Mouse (Mus musculus) thymus, adult 2 months (tissue): ENCODE data around the gene Dglucy. TPM values are rescaled to one million over a fixed set of nuclear protein-coding genes. Genes with fewer than 3 reads are reported as not detected.

Source experiments
- DNase-seq: peaks from one replicate; pipeline ENCODE4 v3.0.0; 2021
- H3K27ac ChIP-seq: fragments of 200-500 bp; 2 replicates; pipeline ENCODE4 v1.5.1; 2012; ENCODE audit warnings: low read length, control low read depth; ENCODE audit not compliant: control insufficient read depth, insufficient read depth
- H3K27me3 ChIP-seq: fragments of 200-500 bp; 2 replicates; pipeline ENCODE4 v1.6.1; 2012; ENCODE audit warnings: mild to moderate bottlenecking, low read length, moderate library complexity, mixed read lengths; ENCODE audit not compliant: control insufficient read depth, insufficient read depth
- H3K36me3 ChIP-seq: fragments of 200-500 bp; 2 replicates; pipeline ENCODE4 v1.6.1; 2012; ENCODE audit warnings: mild to moderate bottlenecking, low read length, moderate library complexity; ENCODE audit not compliant: control insufficient read depth, insufficient read depth
- H3K4me1 ChIP-seq: fragments of 200-500 bp; replicated peaks from 2 replicates; pipeline ENCODE4 v1.6.1; 2012; ENCODE audit warnings: low read length; ENCODE audit not compliant: control insufficient read depth, insufficient read depth
- H3K4me3 ChIP-seq: fragments of 200-500 bp; 2 replicates; pipeline ENCODE4 v1.5.1; 2012; ENCODE audit warnings: mild to moderate bottlenecking, low read length, control low read depth, moderate library complexity; ENCODE audit not compliant: control insufficient read depth, insufficient read depth
- CTCF ChIP-seq: fragments of 200-500 bp; IDR thresholded peaks from 2 replicates; pipeline ENCODE4 v1.5.1; 2012; ENCODE audit warnings: mild to moderate bottlenecking, control low read depth, low read length, moderate library complexity, borderline replicate concordance; ENCODE audit not compliant: control insufficient read depth, poor library complexity, insufficient read depth; ENCODE audit errors: extremely low read depth
- POLR2A ChIP-seq: fragments of 200-500 bp; IDR thresholded peaks from 2 replicates; pipeline ENCODE4 v1.6.1; 2012; ENCODE audit warnings: mild to moderate bottlenecking, low read length, control low read depth, moderate library complexity; ENCODE audit not compliant: control insufficient read depth, poor library complexity, insufficient read depth; ENCODE audit errors: extremely low read depth
- WGBS: fragments of 180-500 bp; shearing (Covaris S2); methylation state at CpG from one replicate; pipeline ENCODE4 v1.1.7; 2018; 5-methylcytosine and 5-hydroxymethylcytosine counted together
- polyA plus RNA-seq: library from polyadenylated mRNA; depleted of rRNA; stranded (reverse); fragments of >200 nt; gene quantifications from 2 replicates; pipeline ENCODE4 v1.2.3, GENCODE M21; 2012; rRNA removed

Gene Dglucy
- 5.9 and 8.6 TPM in 2 replicates for polyA plus RNA-seq

DNA sequence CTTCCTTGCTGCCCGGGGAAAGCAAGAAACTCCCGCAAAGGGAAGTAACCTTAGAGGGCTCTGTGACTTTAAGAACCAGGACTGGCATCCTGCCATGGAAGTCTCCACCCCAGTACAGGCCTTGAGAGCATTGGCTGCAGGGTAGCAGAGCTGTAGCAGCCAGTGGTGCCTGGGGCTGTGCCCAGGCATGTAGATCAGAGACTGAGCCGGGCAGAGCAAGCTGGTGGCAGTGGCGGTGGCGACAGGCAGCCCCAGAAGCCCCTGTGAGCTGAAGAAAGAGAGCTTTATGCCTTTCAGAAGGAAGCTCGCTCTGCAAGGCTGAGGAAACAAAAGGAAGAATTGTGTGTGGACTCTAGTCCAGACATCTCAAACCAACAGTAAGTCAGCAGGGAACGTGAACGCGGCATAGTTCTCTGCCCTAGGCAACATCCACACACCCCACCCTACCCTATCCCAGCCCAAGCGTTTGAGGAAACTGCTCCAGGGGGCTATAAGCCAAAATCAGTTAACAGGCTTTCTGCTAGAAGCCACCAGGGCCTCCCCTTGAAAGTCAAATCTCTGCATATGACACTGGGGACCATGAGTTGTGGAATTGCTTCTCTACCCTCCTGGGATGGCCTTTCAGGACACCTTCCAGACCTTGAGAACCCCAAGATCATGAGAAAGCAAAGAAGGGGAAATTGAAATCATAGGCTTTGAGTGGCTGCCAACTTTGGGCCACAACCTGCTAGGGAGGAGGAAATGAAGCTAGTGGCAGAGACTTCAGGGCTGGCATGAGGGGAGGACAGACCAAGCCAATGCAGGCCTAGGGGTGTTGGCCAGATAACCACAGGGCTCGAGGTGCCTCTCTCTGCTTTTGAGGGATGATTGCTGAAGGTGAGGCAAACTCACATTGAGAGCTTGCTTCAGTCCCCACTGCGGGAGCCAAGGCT is at the start of gene Dglucy:
TSS of gene Dglucy (plus strand) at position 124 of the 932 bp plus-strand sequence.
- H3K27me3 ChIP-seq: no peaks in the 10 kb centered on the region
- H3K4me1 ChIP-seq: peaks cover 27% of the 10 kb centered on the region
- H3K27ac ChIP-seq: peak within 1 kb of the TSS; percentile 58
- H3K4me3 ChIP-seq: peak within 1 kb of the TSS; percentile 35
- 6% methylated on average over 12 of the region's 12 CpGs for WGBS
- TF ChIP-seq CTCF: no peak
- TF ChIP-seq POLR2A: peak; percentile 82
- no peaks in the 10 kb centered on the region for H3K36me3 ChIP-seq
- peak; percentile 61 for DNase-seq

DNA sequence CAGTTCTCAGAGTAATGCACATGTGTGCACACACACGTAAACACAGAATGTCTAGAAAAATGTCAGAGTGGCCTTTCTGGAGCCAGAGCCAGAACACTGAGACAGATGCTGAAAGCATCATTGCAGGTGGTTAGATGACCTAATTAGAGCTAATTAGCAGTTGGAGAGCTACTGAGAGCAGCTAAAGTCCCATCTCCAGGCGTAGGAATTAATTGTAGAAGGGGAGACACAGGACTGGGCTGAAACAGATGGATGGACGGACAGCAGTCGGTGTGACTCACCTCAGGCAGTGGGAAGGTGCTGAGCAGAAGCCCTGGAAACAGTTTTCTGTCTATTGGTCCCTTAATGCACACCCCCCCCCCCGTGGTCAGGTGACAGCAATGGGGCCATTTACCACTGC is 43.7 kb upstream of the Dglucy start:
- 88% methylated on average over 5 of the region's 5 CpGs for WGBS

DNA sequence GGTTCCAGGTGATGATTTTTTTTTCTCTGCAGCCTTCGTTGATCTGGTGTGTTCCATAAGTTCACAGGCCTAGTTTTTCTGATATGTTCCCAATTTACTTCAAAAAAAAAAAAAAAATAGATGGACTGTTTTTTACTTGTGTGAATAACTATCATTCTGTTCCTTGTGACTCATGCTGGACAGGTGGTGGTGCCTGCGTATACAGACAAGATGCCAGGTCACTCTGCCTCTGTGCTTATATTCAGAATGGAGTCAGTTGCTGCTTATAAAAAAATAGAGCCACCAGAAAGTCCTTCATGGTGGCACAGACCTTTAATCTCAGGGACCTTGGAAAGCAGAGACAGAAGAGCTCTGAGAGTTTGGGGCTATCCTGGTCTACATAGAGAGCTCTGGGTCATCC is 43.3 kb upstream of the Dglucy start:
- DNase-seq: no peak
- 0 out of 2 replicates have a peak, but pooled peaks cover 3% of the 10 kb centered on the region for H3K4me1 ChIP-seq
- no peak overlapping the region for H3K4me3 ChIP-seq
- H3K27me3 ChIP-seq: no peaks in the 10 kb centered on the region
- no peak overlapping the region for H3K27ac ChIP-seq
- H3K36me3 ChIP-seq: no peaks in the 10 kb centered on the region
- WGBS: 96% methylated on average over 2 of the region's 2 CpGs
- no peak for TF ChIP-seq CTCF
- no peak for TF ChIP-seq POLR2A

More for the DNA sequence above, 43.7 kb upstream of the Dglucy start:
- DNase-seq: no peak
- H3K27ac ChIP-seq: no peak overlapping the region
- 0 out of 2 replicates have a peak, but pooled peaks cover 3% of the 10 kb centered on the region for H3K4me1 ChIP-seq
- H3K4me3 ChIP-seq: no peak overlapping the region
- TF ChIP-seq POLR2A (no peak), CTCF (no peak)
- no peaks in the 10 kb centered on the region for H3K27me3 ChIP-seq
- no peaks in the 10 kb centered on the region for H3K36me3 ChIP-seq

DNA sequence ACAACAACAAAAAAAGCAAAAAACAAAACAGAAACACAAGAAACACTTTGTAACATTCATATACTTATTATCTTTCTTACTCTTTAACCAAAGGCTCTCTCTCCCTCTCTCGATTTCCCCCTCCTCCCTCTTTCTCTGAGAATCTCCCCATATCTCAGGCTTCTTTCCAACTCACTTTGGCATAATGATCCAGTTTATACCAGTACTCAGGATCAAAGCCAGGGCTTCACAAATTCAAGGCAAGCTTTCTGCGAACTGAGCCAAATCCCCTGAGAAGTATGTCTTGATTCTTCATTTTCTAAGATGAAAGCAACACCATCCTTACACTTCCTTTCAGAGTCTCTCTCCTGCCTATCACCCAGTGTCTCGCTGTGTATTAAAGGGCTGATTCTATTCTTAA is 40.4 kb upstream of the Dglucy start:
- TF ChIP-seq POLR2A (no peak), CTCF (no peak)
- H3K27ac ChIP-seq: no peak overlapping the region
- WGBS: 89% methylated on average over 3 of the region's 3 CpGs

DNA sequence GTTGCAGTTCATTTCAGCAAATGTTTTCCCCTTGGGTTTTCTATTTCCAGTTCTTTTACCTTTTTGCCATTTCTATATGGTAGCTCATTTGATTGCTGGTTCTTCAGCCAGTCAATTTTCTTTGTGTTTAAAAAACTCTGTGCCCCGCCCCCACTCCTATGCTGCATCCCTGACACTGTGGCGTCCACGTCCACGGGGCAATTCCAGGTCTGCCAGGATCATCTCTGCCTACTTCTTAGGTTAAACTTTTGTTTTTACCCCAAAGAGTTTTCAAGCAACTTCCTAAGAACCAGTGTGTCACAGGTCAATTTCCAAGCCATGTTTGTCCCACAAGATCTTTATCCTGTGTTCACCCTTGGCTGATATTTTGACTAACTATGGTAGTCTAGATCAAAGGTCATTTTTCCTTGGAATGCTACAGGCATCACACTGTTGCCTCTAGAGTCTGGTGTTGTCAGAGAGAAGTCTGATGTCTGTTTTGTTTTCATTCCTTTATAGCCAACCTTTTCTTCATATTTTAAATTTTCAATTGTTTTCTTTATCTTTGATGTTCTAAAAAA is 39.8 kb upstream of the Dglucy start:
- Histone ChIP-seq H3K36me3 (no peaks in the 10 kb centered on the region), H3K27ac (no peak overlapping the region), H3K27me3 (no peaks in the 10 kb centered on the region), H3K4me1 (peaks cover 2% of the 10 kb centered on the region), H3K4me3 (no peak overlapping the region)
- TF ChIP-seq CTCF: no peak
- TF ChIP-seq POLR2A: no peak
- 97% methylated on average over 4 of the region's 4 CpGs for WGBS
- no peak for DNase-seq

More for the DNA sequence above, 40.4 kb upstream of the Dglucy start:
- Histone ChIP-seq H3K4me1 (peaks cover 2% of the 10 kb centered on the region), H3K36me3 (no peaks in the 10 kb centered on the region), H3K27me3 (no peaks in the 10 kb centered on the region), H3K4me3 (no peak overlapping the region)
- DNase-seq: no peak

DNA sequence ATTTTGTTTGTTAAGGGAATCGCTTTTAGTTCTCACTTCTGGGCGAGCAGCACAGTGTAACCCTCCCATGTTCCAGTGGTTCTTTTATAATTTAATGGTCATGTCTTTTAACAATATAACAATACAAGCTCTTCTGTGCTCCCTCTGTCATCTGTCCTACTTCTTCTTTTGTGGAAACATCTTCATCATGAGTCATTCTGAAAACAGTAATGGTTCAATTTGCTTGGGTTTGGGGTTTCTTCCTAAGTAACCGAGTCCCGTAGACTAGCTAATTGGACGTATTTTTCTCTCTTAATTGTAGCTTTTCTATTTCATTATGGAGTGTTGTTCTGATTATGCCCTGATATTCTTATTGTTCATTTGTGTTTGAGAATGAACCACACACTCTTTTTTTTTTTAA is 38.5 kb upstream of the Dglucy start:
- DNase-seq: no peak
- no peaks in the 10 kb centered on the region for H3K27me3 ChIP-seq
- H3K4me1 ChIP-seq: peaks cover 2% of the 10 kb centered on the region
- WGBS: 75% methylated on average over 5 of the region's 5 CpGs
- no peak overlapping the region for H3K4me3 ChIP-seq
- no peak overlapping the region for H3K27ac ChIP-seq
- TF ChIP-seq POLR2A (no peak), CTCF (no peak)
- H3K36me3 ChIP-seq: no peaks in the 10 kb centered on the region
